Mouse (Mus musculus) gastrocnemius, postnatal 14 days (tissue): ENCODE results near the gene Myom1. TPM values are rescaled to one million over a fixed set of nuclear protein-coding genes. Genes with fewer than 3 reads are reported as not detected.

Source experiments
- DNase-seq: peaks from one replicate; pipeline ENCODE4 v3.0.0; 2021; ENCODE audit warnings: mixed read lengths
- intact Hi-C: fragments of 180-260 bp; cut with DNase I; formaldehyde crosslinking; loops from one replicate; pipeline ENCODE4 v1.15.1; 2025; ENCODE audit warnings: low total_unique reads
- total RNA-seq, 2 experiments: library from RNA; stranded (reverse); gene quantifications; 2 replicates each; pipeline ENCODE4 v1.2.3; 2021

Myom1 gene
- total RNA-seq, 2 experiments from 2014 or later: 1,017 to 1,171 TPM

DNA sequence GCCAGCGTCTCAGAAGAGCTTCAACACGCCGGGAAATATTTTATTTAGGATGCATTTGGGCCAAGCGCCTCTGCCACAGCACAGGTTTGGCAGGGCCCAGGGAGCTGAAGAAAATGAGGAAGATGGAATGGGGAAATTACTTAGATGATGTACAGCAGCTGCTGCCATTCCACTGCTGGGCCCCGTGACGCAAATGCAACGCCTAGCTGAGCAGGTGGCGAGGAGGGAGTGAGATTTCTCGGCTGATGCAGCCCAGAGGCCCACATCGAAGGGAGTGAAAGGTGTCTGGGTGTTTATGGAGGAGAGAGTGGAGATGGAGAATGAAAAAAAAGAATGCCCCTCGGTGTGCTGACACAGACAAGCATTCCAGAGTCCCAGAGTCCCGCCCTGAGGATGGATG is 123.1 kb downstream of the Myom1 start:
- no peak for DNase-seq
- intact Hi-C loops: no loop called here

- DNase-seq: no peak
- intact Hi-C loops: no loop called here
Measured at GRCm38 (mm10) chr17:71126001-71126400, 123.6 kb downstream of the Myom1 start.

- intact Hi-C loops: no loop called here
Measured at GRCm38 (mm10) chr17:71127464-71128110, 125.2 kb downstream of the Myom1 start.

GRCm38 (mm10) chr17:71129489-71130261 is 127.2 kb downstream of the Myom1 start:
- intact Hi-C loops: loop anchor here (10.0 kb wide), 1 partner anchor 55 kb away; the partner anchor contains the start of gene Lpin2
- DNase-seq: no peak

More at GRCm38 (mm10) chr17:71127464-71128110, 125.2 kb downstream of the Myom1 start:
- DNase-seq: peak; percentile 32

- no peak for DNase-seq
- intact Hi-C loops: loop anchor here (10.0 kb wide), 1 partner anchor 53 kb away; the partner anchor contains the start of gene Lpin2
Measured at GRCm38 (mm10) chr17:71132221-71132620, 129.8 kb downstream of the Myom1 start.

DNA sequence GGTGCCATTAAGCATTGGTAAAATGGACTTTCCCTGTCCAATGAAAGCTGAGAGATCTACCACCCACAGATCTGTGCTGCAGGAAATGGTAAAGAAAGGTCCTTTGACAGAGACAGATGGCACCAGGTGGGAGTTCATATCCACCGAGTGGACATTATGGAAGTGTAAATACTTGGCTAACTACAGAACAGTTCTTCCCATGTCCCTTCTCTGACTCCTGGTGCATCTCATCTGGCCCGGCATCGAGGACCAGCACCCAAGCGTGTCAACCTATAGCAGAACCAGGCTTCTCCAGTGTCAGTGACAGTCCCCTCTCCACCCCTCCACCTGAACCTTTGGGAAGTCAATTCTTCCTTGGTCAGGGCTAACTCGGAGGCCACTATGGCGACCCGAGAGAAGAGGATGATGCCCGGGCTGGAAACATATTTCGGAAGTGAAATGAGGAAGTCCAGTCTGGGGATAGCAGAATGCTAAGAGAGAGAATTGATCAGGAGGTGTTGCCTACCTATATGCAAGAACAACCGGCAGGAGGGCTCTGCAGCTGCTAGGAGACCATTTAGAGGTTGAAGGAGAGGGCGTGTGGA is 130.5 kb downstream of the Myom1 start:
- DNase-seq: no peak
- intact Hi-C loops: loop anchor here (10.0 kb wide), 1 partner anchor 52 kb away; the partner anchor contains the start of gene Lpin2

- no peak for DNase-seq
- intact Hi-C loops: loop anchor here (10.0 kb wide), 1 partner anchor 50 kb away; the partner anchor contains the start of gene Lpin2
Measured at GRCm38 (mm10) chr17:71134441-71134955, 132.1 kb downstream of the Myom1 start.

- no peak for DNase-seq
- intact Hi-C loops: loop anchor here (10.0 kb wide), 1 partner anchor 50 kb away; the partner anchor contains the start of gene Lpin2
Measured at GRCm38 (mm10) chr17:71135108-71135507, 132.7 kb downstream of the Myom1 start.

DNA sequence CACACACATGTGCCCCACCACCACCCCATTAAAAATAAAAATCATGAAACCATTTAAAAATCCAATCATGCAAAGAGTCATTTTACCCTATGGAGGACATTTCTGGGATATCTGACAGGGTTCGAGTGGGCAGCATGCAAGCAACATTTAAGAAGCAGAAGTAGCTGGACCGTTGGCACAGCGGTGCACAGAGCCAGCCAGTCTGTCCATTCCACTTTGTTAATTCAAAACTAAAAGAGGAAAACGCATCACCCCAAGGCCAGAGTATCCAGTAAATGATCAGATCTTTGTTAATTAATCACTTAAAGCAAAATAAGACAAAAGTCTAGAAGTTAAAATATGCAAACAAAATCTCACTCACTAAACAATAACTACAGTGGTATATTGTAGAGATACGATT is 133.4 kb downstream of the Myom1 start:
- DNase-seq: no peak
- intact Hi-C loops: loop anchor here (10.0 kb wide), 1 partner anchor 49 kb away; the partner anchor contains the start of gene Lpin2

- DNase-seq: no peak
- intact Hi-C loops: loop anchor here (10.0 kb wide), 1 partner anchor 48 kb away; the partner anchor contains the start of gene Lpin2
Measured at GRCm38 (mm10) chr17:71136384-71137333, 134.2 kb downstream of the Myom1 start.

DNA sequence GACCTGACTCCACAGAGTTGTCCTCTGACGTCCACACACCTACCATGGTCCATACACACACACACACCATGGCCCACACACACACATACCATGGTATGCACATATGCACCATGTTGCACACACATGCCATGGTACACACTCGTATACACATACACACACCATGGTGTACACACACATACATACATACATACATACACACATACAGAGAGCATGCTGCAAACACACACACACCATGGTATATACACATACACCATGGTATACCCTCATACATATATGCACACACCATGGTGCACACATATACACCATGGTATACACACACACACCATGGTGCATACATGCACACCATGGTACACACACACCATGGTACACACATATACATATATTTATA is 134.9 kb downstream of the Myom1 start:
- intact Hi-C loops: loop anchor here (10.0 kb wide), 1 partner anchor 47 kb away; the partner anchor contains the start of gene Lpin2
- DNase-seq: no peak

DNA sequence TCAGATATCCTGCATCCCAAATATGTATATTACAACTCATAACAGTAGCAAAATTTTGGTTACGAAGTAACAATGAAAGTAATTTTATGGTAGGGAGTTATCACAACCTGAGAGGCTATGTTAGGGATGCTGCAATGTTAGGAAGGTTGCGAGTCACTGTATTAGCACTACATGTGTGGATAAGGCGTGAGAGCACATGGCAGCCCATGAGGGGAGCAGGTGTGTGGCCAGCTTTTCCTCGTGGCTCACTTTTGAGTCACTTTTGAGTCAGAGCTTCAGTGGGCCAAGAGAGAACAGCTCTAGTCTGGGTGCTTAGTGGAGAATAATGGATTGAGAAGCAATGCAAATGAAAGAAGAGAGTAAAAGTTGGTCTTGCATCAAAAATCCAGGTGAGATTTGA is 139.6 kb downstream of the Myom1 start:
- no peak for DNase-seq
- intact Hi-C loops: no loop called here

DNA sequence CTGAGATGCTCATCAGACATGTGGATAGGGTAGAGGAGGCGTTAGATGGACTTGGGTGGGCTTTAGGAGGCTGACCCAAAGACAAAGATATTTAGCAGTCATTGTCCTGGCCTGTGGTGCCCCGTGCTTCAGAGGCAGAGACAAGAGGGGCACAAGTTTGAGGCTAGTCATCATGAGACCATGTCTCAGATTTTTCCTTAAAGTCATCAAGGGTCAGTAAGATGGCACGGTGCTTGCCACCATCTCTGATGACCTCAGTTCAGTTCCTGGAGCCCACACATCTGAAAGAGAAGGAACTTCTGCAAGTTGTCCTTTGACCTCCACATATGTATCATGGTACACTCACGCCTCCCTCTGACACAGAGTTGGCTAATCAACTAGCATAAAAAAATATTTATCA is 140.7 kb downstream of the Myom1 start:
- intact Hi-C loops: no loop called here
- DNase-seq: no peak

DNA sequence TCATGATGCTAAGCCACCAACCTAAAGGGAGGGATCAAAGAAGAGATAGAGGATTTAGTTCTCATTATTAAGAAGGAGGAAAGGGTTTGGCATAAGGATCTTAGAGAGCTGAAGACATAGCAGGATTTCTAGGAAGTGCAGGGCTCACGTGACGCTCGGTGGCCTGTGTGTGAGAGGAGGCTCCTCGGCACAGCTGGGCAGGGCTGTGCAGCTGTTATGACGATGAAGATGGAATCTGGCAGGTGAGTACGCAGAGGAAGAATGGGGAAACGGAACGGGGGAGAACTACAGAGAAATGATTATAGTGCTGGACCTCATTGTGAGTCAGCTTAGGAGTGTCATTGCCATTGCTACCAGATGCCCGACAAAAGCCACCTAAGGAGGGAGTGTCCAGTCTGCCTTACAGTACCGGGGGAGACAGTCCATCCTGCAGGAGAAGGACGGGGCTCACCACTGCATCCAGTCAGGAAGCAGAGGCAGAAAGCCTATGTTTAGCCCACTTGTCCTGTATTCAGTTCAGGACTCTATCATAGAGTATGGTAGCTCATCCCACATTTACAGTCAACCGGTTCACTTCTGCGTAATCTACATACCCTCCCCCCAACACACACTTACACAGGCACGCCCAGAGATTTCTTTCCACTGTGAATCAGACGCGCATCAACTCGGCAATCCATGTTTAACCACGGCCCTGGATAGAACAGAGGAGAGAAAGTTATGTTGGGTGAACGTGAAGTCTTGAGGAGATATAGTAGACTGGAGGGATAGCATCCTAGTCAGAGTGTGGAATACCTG is 142.1 kb downstream of the Myom1 start:
- intact Hi-C loops: no loop called here
- DNase-seq: no peak

- intact Hi-C loops: no loop called here
- no peak for DNase-seq
Measured at GRCm38 (mm10) chr17:71145248-71145961, 143.0 kb downstream of the Myom1 start.

GRCm38 (mm10) chr17:71153356-71153755 is 150.9 kb downstream of the Myom1 start:
- DNase-seq: no peak
- intact Hi-C loops: no loop called here

DNA sequence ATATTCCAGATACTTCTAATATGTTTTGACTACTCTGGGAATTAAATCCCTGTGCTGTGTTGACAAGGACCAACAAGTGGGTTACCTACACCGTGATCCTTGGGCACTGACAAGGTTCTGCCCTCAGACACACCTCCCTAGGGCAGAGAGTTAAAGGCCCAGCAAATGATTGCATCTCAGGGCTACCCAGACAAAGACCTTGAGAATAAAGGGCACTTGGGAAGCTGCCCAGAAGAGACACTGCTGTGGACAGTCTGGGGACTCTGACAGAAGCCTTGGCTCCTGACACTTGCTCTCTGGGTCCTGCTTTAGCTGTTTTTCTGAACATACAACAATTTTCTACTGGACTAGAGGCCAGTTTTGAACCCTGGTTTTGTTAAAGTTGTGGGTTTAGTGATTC is 152.8 kb downstream of the Myom1 start:
- DNase-seq: no peak
- intact Hi-C loops: no loop called here
